Mouse (Mus musculus): ENCODE data around the gene Bex3.

- TF ChIP-seq POLR2A (IDR thresholded peaks at IDR 0.05; ENCODE audit: insufficient read depth, low read depth, low read length) = no peak
- no peak for TF ChIP-seq CTCF (IDR thresholded peaks at IDR 0.05; ENCODE audit: insufficient read depth, low read depth, low read length)
Observed at GRCm38 (mm10) chrX:136227768-136228167, 42.3 kb upstream of the Bex3 start.
